Mouse (Mus musculus) lung, postnatal 0 days (tissue): Measurements from ENCODE around the gene Hist1h1d.

Experiments
- CTCF ChIP-seq: IDR thresholded peaks from 2 replicates; pipeline ENCODE4 v1.5.1; 2016; ENCODE audit warnings: antibody characterized with exemption, mild to moderate bottlenecking
- EP300 ChIP-seq: IDR thresholded peaks from 2 replicates; pipeline ENCODE4 v1.6.1; 2016; ENCODE audit warnings: antibody characterized with exemption, mild to moderate bottlenecking, control low read depth

GRCm38 (mm10) chr13:23515826-23516620 is 37.0 kb upstream of the Hist1h1d start:
- TF ChIP-seq EP300 (no peak), CTCF (no peak)
